Mouse (Mus musculus): ENCODE results near the gene Eprs. TPM values are rescaled to one million over a fixed set of nuclear protein-coding genes. Genes with fewer than 3 reads are reported as not detected.

The Eprs gene
- polyA plus RNA-seq, 1 experiment = 29.4 TPM

DNA sequence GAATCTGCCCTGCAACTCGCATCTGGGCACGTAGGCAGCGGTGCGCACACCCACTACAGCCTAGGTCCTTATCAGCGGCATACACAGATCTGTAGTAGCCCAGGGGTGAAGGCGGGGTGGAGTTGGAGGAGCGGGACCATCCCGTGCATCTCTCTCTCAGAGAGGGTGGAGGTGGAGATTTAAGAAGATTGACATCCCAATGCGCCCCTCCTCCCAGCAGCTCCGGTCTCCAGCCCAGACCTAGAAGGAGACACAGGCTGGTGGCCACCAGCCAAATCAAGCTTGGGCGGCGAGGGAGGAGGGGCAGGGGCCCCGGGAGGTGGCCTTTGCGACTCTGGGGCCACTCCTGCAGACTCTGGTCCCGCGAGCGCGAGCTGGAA, 91.7 kb downstream of the Eprs start, which contains the start of gene Slc30a10:
Slc30a10 (plus strand) TSS at position 274 of the 380 bp plus-strand sequence.
- H3K27ac ChIP-seq (ENCODE audit: insufficient read depth, low read length) = no peak within 1 kb of the TSS
- peak within 1 kb of the TSS; percentile 63 for H3K4me3 ChIP-seq (ENCODE audit: insufficient read depth, low read length)
- no peak for TF ChIP-seq CTCF (IDR thresholded peaks at IDR 0.05; ENCODE audit: extremely low read depth, insufficient read depth, low read length)
- TF ChIP-seq POLR2A (IDR thresholded peaks at IDR 0.05; ENCODE audit: extremely low read depth, insufficient read depth, low read length) = no peak
- peaks cover 3% of the 10 kb centered on the region; the same call in 1 of the 2 replicates for H3K4me1 ChIP-seq (ENCODE audit: control insufficient read depth, insufficient read depth, low read length)

DNA sequence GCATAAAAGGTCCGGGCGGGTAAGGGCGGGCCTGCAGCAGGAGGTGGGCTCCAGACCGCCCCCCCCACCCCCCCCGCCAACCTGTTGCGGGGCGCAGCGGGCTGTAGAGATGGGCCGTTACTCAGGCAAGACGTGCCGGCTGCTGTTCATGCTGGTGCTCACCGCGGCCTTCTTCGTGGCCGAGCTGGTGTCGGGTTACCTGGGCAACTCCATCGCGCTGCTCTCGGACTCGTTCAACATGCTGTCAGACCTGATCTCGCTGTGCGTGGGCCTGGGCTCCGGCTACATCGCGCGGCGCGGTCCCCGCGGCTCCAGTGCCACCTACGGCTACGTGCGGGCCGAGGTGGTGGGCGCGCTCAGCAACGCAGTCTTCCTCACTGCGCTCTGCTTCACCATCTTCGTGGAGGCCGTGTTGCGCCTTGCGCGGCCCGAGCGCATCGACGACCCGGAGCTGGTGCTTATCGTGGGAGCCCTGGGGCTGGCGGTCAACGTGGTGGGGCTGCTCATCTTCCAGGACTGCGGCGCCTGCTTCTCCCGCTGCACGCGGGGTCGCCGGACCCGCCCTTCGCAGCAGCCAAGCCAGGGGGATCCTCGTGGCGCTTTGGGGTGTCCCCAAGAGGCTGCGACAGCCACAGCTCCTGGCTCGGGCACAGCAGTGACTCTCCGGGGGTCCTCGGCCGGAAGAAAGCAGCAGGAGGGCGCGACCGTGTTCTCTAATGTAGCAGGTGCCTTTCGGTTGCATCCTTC, 92.3 kb downstream of the Eprs start:
- H3K27ac ChIP-seq (ENCODE audit: insufficient read depth, low read length) = no peak overlapping the region
- TF ChIP-seq POLR2A (IDR thresholded peaks at IDR 0.05; ENCODE audit: extremely low read depth, insufficient read depth, low read length) (no peak), CTCF (IDR thresholded peaks at IDR 0.05; ENCODE audit: extremely low read depth, insufficient read depth, low read length) (no peak)
- H3K4me3 ChIP-seq (ENCODE audit: insufficient read depth, low read length) = peak overlapping the region; percentile 63
- H3K4me1 ChIP-seq (ENCODE audit: control insufficient read depth, insufficient read depth, low read length) = peaks cover 3% of the 10 kb centered on the region; the same call in 1 of the 2 replicates

DNA sequence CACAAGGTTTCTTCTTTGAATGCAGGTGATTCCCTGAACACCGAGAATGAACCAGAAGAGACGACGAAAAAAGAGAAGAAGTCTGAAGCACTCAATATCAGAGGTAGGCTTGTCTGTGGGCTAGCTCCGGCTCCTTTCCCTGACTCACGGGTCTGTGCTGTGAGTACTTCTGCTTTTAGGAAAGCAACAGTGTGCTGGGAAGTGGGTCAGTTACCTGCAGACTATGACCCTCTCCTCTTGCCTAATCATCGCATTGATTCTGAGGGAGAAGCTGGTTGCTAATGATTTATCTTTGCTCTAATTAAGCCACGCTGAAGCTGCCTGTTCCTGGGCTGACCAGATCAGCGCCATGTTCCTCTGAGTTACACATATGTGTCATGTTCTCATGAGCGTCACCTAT, 93.5 kb downstream of the Eprs start:
- Histone ChIP-seq H3K4me3 (ENCODE audit: insufficient read depth, low read length) (peak overlapping the region; percentile 63; the same call in 1 of the 2 replicates), H3K27ac (ENCODE audit: insufficient read depth, low read length) (no peak overlapping the region), H3K4me1 (ENCODE audit: control insufficient read depth, insufficient read depth, low read length) (peaks cover 3% of the 10 kb centered on the region; the same call in 1 of the 2 replicates)
- TF ChIP-seq POLR2A (IDR thresholded peaks at IDR 0.05; ENCODE audit: extremely low read depth, insufficient read depth, low read length) = no peak
- no peak for TF ChIP-seq CTCF (IDR thresholded peaks at IDR 0.05; ENCODE audit: extremely low read depth, insufficient read depth, low read length)

DNA sequence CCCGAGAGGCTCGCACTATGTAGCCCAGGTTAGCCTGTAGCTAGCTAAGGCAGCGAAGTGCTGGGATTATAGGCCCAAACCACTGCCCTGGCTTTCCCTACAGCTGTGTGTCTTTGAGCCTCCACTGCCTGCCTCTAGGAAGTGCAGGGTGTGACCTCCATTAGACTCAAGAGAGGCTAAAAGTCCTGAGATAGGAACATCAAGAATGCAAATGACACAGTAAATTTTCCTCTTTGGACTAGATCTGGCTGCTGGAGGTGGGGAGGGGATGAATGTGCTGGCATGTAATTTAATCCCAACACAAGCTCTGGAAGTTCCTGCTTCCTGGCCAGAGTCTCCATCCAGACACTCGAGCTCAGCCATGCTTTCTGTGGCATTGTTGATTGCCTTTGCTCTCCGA, 97.3 kb downstream of the Eprs start:
- Histone ChIP-seq H3K4me3 (ENCODE audit: insufficient read depth, low read length) (no peak overlapping the region), H3K27ac (ENCODE audit: insufficient read depth, low read length) (no peak overlapping the region), H3K4me1 (ENCODE audit: control insufficient read depth, insufficient read depth, low read length) (peaks cover 3% of the 10 kb centered on the region; the same call in 1 of the 2 replicates)
- no peak for TF ChIP-seq POLR2A (IDR thresholded peaks at IDR 0.05; ENCODE audit: extremely low read depth, insufficient read depth, low read length)
- no peak for TF ChIP-seq CTCF (IDR thresholded peaks at IDR 0.05; ENCODE audit: extremely low read depth, insufficient read depth, low read length)

DNA sequence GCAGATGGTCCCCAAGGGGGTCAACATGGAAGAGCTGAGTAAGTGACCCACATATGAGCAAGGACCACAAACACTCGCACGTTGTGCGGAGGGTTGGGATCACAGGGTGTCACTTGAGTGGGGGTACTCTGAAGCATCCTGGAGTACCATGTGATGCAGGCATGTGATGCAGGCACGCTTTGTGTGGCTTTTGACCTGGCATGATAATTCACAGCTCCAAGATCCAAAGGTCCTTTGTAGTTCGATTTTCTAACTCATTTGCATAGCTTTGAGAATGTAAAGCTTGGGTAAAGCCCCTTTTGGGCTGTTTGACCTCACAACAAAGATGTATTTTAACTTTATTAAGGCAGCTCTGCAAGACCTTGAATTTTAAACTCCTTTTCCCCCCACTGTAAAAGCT, 100.0 kb downstream of the Eprs start:
- no peak overlapping the region for H3K27ac ChIP-seq (ENCODE audit: insufficient read depth, low read length)

DNA sequence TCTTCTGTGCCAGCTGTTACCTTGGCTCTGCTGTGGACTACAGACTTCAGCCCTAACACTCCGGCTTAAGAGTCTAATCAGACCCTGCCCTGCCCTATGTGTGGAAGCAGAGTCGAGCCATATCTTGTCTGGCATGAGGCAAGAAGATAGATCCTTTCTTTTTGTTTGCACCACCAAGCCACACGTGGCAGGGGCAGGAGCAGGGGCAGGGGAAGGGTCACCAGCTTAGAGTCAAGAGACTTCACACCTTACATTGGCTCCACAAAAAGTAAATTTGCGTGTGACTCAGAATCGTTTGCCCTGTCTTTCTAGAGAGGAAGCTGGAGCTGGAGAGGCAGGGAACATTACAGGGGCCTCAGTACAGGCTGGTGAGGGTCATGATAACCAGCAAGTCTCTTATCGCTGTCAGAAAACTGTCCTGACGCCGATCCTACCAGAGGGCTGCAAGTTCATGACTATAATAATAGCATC, 106.7 kb downstream of the Eprs start:
- no peak overlapping the region for H3K4me3 ChIP-seq (ENCODE audit: insufficient read depth, low read length)
- TF ChIP-seq CTCF (IDR thresholded peaks at IDR 0.05; ENCODE audit: extremely low read depth, insufficient read depth, low read length) (no peak), POLR2A (IDR thresholded peaks at IDR 0.05; ENCODE audit: extremely low read depth, insufficient read depth, low read length) (no peak)
- H3K4me1 ChIP-seq (ENCODE audit: control insufficient read depth, insufficient read depth, low read length) = no peaks in the 10 kb centered on the region
- no peak overlapping the region for H3K27ac ChIP-seq (ENCODE audit: insufficient read depth, low read length)

More for the DNA sequence above, 100.0 kb downstream of the Eprs start:
- TF ChIP-seq POLR2A (IDR thresholded peaks at IDR 0.05; ENCODE audit: extremely low read depth, insufficient read depth, low read length) (no peak), CTCF (IDR thresholded peaks at IDR 0.05; ENCODE audit: extremely low read depth, insufficient read depth, low read length) (no peak)
- H3K4me1 ChIP-seq (ENCODE audit: control insufficient read depth, insufficient read depth, low read length) = peaks cover 3% of the 10 kb centered on the region; the same call in 1 of the 2 replicates
- no peak overlapping the region for H3K4me3 ChIP-seq (ENCODE audit: insufficient read depth, low read length)

DNA sequence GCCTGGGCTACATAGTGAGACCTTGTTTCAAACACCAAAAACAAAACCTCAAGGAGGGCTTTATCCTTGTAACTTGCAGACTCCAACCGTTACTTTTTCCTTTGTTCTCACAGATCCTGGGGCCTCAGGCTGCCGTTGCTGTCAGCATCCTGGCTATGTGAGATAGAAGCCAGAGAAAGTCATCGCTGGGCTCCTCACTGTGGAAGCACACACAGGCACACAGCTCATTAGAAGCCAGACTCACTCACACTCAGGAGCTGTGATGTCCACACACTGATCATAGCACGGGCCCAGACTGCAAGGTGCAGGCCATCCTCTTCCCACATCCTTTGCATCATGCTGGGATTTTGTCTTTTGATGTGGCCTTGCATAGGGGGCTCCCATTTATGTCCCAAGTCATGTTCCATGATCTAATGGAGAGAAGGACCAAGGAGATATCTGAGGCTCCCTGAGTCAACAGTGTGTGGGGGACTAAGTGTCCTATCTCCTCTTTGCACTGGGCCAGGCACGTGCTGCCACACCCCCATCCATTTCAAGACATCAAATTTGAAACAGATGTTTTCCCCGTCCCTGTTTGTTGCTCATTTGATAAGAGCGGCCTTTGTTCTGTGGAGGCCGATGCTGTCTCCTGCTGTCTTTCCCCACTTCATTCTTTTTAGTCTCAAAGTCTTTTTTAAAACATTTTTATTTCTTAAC, 109.3 kb downstream of the Eprs start:
- Histone ChIP-seq H3K27ac (ENCODE audit: insufficient read depth, low read length) (peak overlapping the region; percentile 70), H3K4me3 (ENCODE audit: insufficient read depth, low read length) (no peak overlapping the region), H3K4me1 (ENCODE audit: control insufficient read depth, insufficient read depth, low read length) (no peaks in the 10 kb centered on the region)
- TF ChIP-seq POLR2A (IDR thresholded peaks at IDR 0.05; ENCODE audit: extremely low read depth, insufficient read depth, low read length) = no peak
- TF ChIP-seq CTCF (IDR thresholded peaks at IDR 0.05; ENCODE audit: extremely low read depth, insufficient read depth, low read length) = no peak

DNA sequence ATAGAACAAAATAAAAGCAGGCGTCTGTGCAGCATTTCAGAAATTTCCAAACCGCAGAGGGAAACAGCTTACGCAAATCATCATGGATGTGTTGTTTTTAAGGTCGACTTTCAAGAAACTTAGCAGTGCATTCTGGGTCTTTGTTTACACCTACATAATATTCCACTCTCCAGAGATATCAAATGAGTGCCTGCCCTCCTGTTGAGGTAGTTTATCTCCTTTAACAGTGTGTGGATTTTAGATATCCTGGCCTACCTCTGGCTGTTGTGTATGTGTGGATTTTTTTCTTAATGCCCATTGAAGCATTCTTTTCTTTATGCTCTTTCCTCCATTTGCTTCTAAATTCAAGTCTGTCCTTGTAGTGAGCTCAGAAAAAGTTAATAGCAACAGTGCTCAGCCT, 109.9 kb downstream of the Eprs start:
- Histone ChIP-seq H3K4me1 (ENCODE audit: control insufficient read depth, insufficient read depth, low read length) (no peaks in the 10 kb centered on the region), H3K27ac (ENCODE audit: insufficient read depth, low read length) (no peak overlapping the region), H3K4me3 (ENCODE audit: insufficient read depth, low read length) (no peak overlapping the region)
- no peak for TF ChIP-seq CTCF (IDR thresholded peaks at IDR 0.05; ENCODE audit: extremely low read depth, insufficient read depth, low read length)
- no peak for TF ChIP-seq POLR2A (IDR thresholded peaks at IDR 0.05; ENCODE audit: extremely low read depth, insufficient read depth, low read length)

DNA sequence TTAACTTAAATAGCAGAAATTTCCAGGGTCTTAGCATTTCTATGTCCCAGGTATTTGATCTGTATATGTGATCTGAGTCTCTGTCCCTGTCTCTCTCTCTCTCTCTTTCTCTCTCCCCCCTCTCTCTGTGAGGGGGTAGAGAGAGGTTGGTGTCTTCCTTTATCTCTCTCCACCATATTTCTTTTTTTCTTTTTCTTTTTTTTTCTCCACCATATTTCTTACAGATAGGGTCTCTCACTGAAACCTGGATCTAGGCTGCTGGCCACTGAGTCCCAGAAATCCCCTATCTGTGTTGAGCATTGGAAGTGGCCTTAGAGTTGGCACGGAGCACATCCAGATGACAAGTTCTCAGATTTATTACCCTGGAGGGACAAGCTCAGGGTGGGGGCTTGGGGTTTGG, 110.6 kb downstream of the Eprs start:
- TF ChIP-seq CTCF (IDR thresholded peaks at IDR 0.05; ENCODE audit: extremely low read depth, insufficient read depth, low read length) (no peak), POLR2A (IDR thresholded peaks at IDR 0.05; ENCODE audit: extremely low read depth, insufficient read depth, low read length) (no peak)
- Histone ChIP-seq H3K27ac (ENCODE audit: insufficient read depth, low read length) (no peak overlapping the region), H3K4me1 (ENCODE audit: control insufficient read depth, insufficient read depth, low read length) (no peaks in the 10 kb centered on the region), H3K4me3 (ENCODE audit: insufficient read depth, low read length) (no peak overlapping the region)

Other genes with a start within 250 kb of the Eprs start
- gene Rab3gap2, start 158.9 kb upstream of the Eprs start, polyA plus RNA-seq (2012; rRNA removed) = 48.9 and 50.8 TPM in 2 replicates
- 23.7 and 26.1 TPM in 2 replicates for gene Iars2, start 33.6 kb upstream of the Eprs start, polyA plus RNA-seq (2012; rRNA removed)
- gene Bpnt1, start 30.9 kb upstream of the Eprs start, polyA plus RNA-seq (2012; rRNA removed) = 80.6 and 84.8 TPM in 2 replicates
- 11.4 and 12.0 TPM in 2 replicates for gene Slc30a10, start 91.8 kb downstream of the Eprs start, polyA plus RNA-seq (2012; rRNA removed)

All from cortical plate, adult 2 months (tissue).